Mouse (Mus musculus): ENCODE results near the gene Eef1akmt3.
A peak's percentile ranks its signal among the peaks of the same experiment; 100 is the strongest.

DNA sequence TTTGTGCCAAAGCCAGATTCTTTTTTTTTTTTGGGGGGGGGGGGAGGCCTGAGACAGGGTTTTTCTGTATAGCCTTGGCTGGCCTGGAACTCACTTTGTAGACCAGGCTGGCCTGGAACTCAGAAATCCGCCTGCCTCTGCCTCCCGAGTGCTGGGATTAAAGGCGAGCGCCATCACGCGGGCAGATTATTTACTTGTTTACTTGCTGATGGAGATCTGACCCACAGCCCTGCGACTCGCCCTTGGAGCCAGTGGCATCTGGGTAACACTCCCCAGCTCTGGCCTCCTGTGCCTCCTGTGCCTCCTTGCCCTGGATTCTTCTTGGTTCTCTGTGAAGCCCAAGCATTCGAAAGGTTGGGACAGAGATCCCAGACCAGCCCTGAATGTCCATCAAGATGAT is 55.7 kb downstream of the Eef1akmt3 start:
- TF ChIP-seq CTCF (IDR thresholded peaks at IDR 0.05) (no peak), EP300 (IDR thresholded peaks at IDR 0.05; ENCODE audit: insufficient read depth, low read depth, low read length) (0 out of 2 replicates have a peak, but pooled peaks have one; percentile 9), POLR2A (IDR thresholded peaks at IDR 0.05; ENCODE audit: insufficient read depth, low read depth, low read length) (no peak)
